Mouse (Mus musculus) G1E (cell line): ENCODE measurements at regions not wholly inside any gene's neighbourhood (a gene's known extent, or its start where the extent isn't known, plus 50 kb on each side); places are given as distances from the start of the nearest gene placed in this dataset.

Source experiments
- ATAC-seq: 2 replicates; pipeline ENCODE4 v1.8.0; 2016; ENCODE audit warnings: mild to moderate bottlenecking; ENCODE audit not compliant: insufficient number of reproducible peaks, poor library complexity, low FRiP score, severe bottlenecking; ENCODE audit errors: extremely low read depth
- DNase-seq: peaks from one replicate; pipeline ENCODE4 v3.0.0; 2012; ENCODE audit warnings: low spot score
- H3K27me3 ChIP-seq: 2 replicates; pipeline ENCODE4 v1.6.1; 2012; ENCODE audit warnings: mild to moderate bottlenecking, low read length, inconsistent platforms; ENCODE audit not compliant: insufficient read depth
- H3K36me3 ChIP-seq: replicated peaks from 2 replicates; pipeline ENCODE3; 2012; ENCODE audit warnings: mild to moderate bottlenecking, inconsistent platforms
- H3K4me1 ChIP-seq: 2 replicates; pipeline ENCODE4 v1.6.1; 2012; ENCODE audit warnings: low read depth, low read length, inconsistent platforms, mixed read lengths; ENCODE audit not compliant: insufficient read depth
- H3K4me3 ChIP-seq: 2 replicates; pipeline ENCODE4 v1.5.1; 2012; ENCODE audit warnings: low read depth, mild to moderate bottlenecking, inconsistent platforms, low read length, moderate library complexity, mixed read lengths
- H3K9me3 ChIP-seq: replicated peaks from 2 replicates; pipeline ENCODE4 v1.6.1; 2012; ENCODE audit warnings: inconsistent platforms
- CTCF ChIP-seq: IDR thresholded peaks from 2 replicates; pipeline ENCODE4 v1.5.1; 2012; ENCODE audit warnings: low read depth, low read length, inconsistent platforms, mixed read lengths
- GATA1 ChIP-seq: IDR thresholded peaks from 2 replicates; pipeline ENCODE4 v1.6.1; 2012; ENCODE audit warnings: borderline replicate concordance, low read length, inconsistent platforms, mixed read lengths
- GATA2 ChIP-seq: IDR thresholded peaks from 2 replicates; pipeline ENCODE4 v1.6.1; 2012; ENCODE audit warnings: low read depth, low read length, inconsistent platforms, borderline replicate concordance
- POLR2AphosphoS5 ChIP-seq: IDR thresholded peaks from 2 replicates; pipeline ENCODE4 v1.6.1; 2012; ENCODE audit warnings: low read depth, low read length, inconsistent platforms; ENCODE audit not compliant: insufficient replicate concordance
- TAL1 ChIP-seq: conservative IDR thresholded peaks from 2 replicates; pipeline ENCODE4 v1.6.1; 2012; ENCODE audit warnings: low read depth, low read length, inconsistent platforms, mixed read lengths

DNA sequence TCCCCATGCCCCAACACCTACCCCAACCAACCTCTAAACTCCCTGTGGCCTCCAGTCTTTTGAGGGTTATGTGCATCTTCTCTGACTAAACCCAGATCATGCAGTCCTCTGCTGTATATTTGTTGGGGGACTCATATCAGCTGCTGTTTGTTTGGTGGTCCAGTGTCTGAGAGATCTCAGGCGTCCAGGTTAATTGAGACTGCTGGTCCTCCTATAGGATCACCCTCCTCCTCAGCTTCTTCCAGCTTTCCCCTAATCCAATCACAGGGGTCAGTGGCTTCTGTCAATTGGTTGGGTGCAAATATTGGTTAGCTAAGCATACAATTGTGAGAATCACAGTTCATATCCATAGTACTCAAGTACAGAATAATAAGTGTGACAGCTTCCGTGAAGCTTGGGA lies 842.9 kb downstream of the Nova1 start:
- TF ChIP-seq POLR2AphosphoS5 (no peak), CTCF (no peak), GATA2 (no peak), GATA1 (no peak), TAL1 (no peak)

DNA sequence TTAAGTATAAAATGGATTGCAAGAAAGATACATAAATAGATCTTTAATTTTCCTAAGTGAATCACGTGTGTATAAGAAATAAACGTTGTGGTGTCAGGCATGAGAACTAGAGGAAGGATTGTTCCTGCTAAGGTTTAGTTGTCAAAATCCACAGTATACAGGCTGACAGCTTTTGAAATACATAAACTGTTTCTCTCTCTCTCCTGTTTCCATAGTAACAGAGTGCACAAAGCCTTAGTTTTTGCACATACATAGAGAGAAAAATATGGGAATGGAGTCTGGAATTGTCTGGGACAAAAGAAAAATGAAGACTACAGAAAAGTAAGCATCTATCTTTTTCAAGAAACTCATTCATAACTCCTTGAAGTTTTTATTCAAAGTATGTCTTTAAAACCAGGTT lies 848.3 kb downstream of the Nova1 start:
- DNase-seq, result no peak
- no peak for ATAC-seq
- TF ChIP-seq GATA2, result no peak
- no peak for TF ChIP-seq POLR2AphosphoS5
- TF ChIP-seq CTCF, result no peak
- TF ChIP-seq GATA1, result no peak
- no peak for TF ChIP-seq TAL1
- Histone ChIP-seq H3K9me3 (no peaks in the 10 kb centered on the region), H3K36me3 (no peaks in the 10 kb centered on the region), H3K27me3 (no peaks in the 10 kb centered on the region), H3K4me1 (no peaks in the 10 kb centered on the region), H3K4me3 (no peak overlapping the region)

More for the DNA sequence above, 842.9 kb downstream of the Nova1 start:
- DNase-seq (no peak), ATAC-seq (no peak)
- no peaks in the 10 kb centered on the region for H3K36me3 ChIP-seq
- H3K27me3 ChIP-seq, result no peaks in the 10 kb centered on the region
- H3K4me1 ChIP-seq, result peaks cover 3% of the 10 kb centered on the region
- H3K9me3 ChIP-seq, result no peaks in the 10 kb centered on the region
- no peak overlapping the region for H3K4me3 ChIP-seq

DNA sequence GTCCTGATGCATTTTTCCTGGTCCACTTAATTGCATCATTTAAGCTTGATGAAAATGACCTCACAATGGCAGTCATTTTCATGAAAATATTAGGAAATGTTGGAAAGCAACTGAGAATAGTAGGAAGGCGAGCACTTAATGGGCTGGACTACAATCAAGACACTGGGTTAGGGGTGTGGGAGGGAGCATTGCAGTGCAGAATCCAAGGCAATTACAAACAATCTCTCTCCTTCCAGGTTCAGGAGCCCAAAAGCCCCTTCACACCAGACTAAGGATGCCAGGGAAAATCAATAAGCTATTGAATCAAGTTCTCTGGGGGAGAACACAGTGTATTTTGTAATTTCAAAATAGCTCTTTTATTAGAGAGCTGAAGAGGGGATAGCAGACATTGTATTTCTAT lies 848.8 kb downstream of the Nova1 start:
- no peak for ATAC-seq
- Histone ChIP-seq H3K27me3 (no peaks in the 10 kb centered on the region), H3K9me3 (no peaks in the 10 kb centered on the region), H3K4me1 (no peaks in the 10 kb centered on the region), H3K4me3 (no peak overlapping the region), H3K36me3 (no peaks in the 10 kb centered on the region)
- no peak for TF ChIP-seq CTCF
- no peak for TF ChIP-seq POLR2AphosphoS5
- no peak for TF ChIP-seq TAL1
- no peak for TF ChIP-seq GATA1
- TF ChIP-seq GATA2, result no peak
- DNase-seq, result no peak

DNA sequence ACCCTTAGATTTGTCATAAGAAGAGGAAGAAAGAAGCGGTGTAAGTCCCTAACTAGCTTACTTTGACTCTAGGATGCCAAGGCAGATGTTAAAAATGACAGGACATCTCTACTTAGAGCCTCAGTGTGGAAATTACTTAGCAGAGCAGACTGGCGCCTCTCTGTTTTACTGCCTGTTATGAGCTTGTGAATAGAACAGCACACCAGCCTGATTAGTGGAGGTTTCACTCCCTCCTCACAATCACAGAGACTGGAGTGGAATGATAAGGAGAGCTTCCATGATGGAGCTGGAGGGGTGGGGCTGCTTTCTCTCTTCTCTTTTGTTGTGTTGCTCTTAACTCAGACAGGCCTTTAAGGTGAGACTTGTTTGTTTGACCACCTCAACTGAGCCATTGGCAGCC lies 871.8 kb downstream of the Nova1 start:
- H3K9me3 ChIP-seq, result no peaks in the 10 kb centered on the region
- ATAC-seq (no peak), DNase-seq (no peak)
- no peak overlapping the region for H3K4me3 ChIP-seq
- H3K36me3 ChIP-seq, result no peaks in the 10 kb centered on the region
- H3K4me1 ChIP-seq, result no peaks in the 10 kb centered on the region
- TF ChIP-seq CTCF, result no peak
- no peak for TF ChIP-seq POLR2AphosphoS5
- no peak for TF ChIP-seq TAL1
- TF ChIP-seq GATA1, result no peak
- no peak for TF ChIP-seq GATA2
- H3K27me3 ChIP-seq, result no peaks in the 10 kb centered on the region

DNA sequence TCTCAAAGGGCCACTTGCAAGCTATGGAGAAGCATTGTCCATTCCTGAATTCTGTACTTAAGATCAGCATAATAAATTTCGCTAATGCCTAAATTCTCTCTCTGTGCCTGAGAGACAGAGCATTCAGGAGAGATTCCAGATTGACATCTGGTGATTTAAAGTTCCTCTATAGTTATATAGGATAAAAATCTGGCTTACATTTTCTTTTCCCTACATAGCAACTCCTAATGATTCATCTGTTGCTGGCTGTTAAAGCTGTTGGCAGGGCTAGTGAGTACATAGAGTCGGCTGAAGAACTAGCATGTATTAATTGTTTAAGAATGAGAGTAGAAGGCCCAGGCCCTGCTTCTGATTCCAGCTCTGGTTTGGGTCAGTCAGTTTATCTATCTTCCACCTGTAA lies 870.0 kb upstream of the Stxbp6 start:
- no peaks in the 10 kb centered on the region for H3K9me3 ChIP-seq
- DNase-seq, result no peak
- no peak overlapping the region for H3K4me3 ChIP-seq
- H3K36me3 ChIP-seq, result no peaks in the 10 kb centered on the region
- no peaks in the 10 kb centered on the region for H3K4me1 ChIP-seq
- TF ChIP-seq POLR2AphosphoS5 (no peak), CTCF (no peak), TAL1 (no peak), GATA1 (no peak), GATA2 (no peak)
- no peak for ATAC-seq
- no peaks in the 10 kb centered on the region for H3K27me3 ChIP-seq

DNA sequence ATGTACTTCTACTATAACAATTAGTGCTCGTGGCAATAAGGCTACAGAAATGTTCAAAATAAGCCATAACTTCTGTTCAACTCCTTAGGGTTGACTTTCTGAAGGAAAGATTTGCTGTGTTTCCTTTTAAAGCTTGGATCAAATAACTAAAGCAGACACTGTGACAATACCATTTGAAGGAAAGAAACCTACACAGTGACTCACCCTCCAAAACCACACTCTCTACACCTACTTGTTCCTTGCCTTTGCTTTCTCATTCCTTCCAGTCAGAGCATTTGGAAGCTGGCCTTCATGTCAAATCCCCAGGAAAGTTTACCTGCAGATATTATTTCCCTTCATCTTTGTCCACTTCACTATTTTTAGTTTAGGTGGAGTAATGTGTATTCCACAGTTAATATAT lies 867.9 kb upstream of the Stxbp6 start:
- no peak overlapping the region for H3K4me3 ChIP-seq
- H3K9me3 ChIP-seq, result no peaks in the 10 kb centered on the region
- TF ChIP-seq TAL1 (no peak), GATA1 (no peak), POLR2AphosphoS5 (no peak), CTCF (no peak), GATA2 (no peak)
- H3K36me3 ChIP-seq, result no peaks in the 10 kb centered on the region
- no peaks in the 10 kb centered on the region for H3K4me1 ChIP-seq
- no peak for ATAC-seq
- H3K27me3 ChIP-seq, result no peaks in the 10 kb centered on the region
- no peak for DNase-seq

DNA sequence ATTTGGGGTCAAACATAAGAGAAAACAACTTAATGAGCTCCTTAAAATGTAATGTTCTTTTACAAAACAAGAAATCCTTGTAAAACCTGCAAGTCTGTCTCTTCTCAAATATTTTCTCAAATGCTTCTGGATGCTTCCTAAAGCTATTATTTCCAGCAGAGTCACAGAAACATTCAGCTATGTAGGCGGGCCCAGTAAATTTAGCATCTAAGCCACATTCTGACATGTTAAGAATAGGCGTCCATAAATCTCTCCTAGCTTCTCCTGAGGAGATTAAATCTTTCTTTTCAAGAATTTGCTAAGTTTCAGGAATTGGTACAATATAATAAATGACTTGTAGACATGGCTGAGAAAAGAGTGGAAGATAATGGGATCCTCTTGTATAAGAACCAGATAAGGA lies 858.9 kb upstream of the Stxbp6 start:
- ATAC-seq (no peak), DNase-seq (no peak)
- no peak overlapping the region for H3K4me3 ChIP-seq
- TF ChIP-seq GATA1 (no peak), TAL1 (no peak), GATA2 (no peak)
- H3K27me3 ChIP-seq, result no peaks in the 10 kb centered on the region
- H3K36me3 ChIP-seq, result no peaks in the 10 kb centered on the region
- H3K4me1 ChIP-seq, result peaks cover 2% of the 10 kb centered on the region; the same call in 1 of the 2 replicates
- H3K9me3 ChIP-seq, result no peaks in the 10 kb centered on the region
